Mouse (Mus musculus) right cerebral cortex, postnatal 36 days (tissue): ENCODE measurements around the gene Pcna.
A peak's percentile ranks its signal among the peaks of the same experiment; 100 is the strongest.
"Not testable (repeated sequence)": the region's sequence is repeated elsewhere in the genome, so short reads cannot be mapped to it uniquely, and the experiment has no call there.

Experiments used
- DNase-seq, 2 experiments: peaks; one replicate each; pipeline ENCODE4 v3.0.0; 2022; ENCODE audit warnings: low spot score in 2 of 2, mixed read lengths in 1 of 2

Gene Pcna

GRCm38 (mm10) chr2:132276249-132276648 lies 23.1 kb upstream of the Pcna start:
- no peak for DNase-seq

GRCm38 (mm10) chr2:132275527-132275926 lies 22.4 kb upstream of the Pcna start:
- DNase-seq = no peak

GRCm38 (mm10) chr2:132272694-132273389 lies 19.7 kb upstream of the Pcna start:
- no peak for DNase-seq

- no peak for DNase-seq
These were observed 17.3 kb upstream of the Pcna start for GRCm38 (mm10) chr2:132270331-132270951.

- DNase-seq = no peak
These were observed 16.1 kb upstream of the Pcna start for GRCm38 (mm10) chr2:132269217-132269616.

- no peak for DNase-seq
These were observed 13.0 kb upstream of the Pcna start for GRCm38 (mm10) chr2:132266086-132266485.

- no peak for DNase-seq
These were observed 12.1 kb upstream of the Pcna start for GRCm38 (mm10) chr2:132265196-132265595.

- no peak for DNase-seq
These were observed 11.2 kb upstream of the Pcna start for GRCm38 (mm10) chr2:132264266-132264710.

- peak in 1 of 2 experiments; percentile 37 for DNase-seq
These were observed 10.5 kb upstream of the Pcna start for GRCm38 (mm10) chr2:132263421-132264265.

- DNase-seq = peak; percentile 98
These were observed 9.8 kb upstream of the Pcna start, which contains the start of gene Cds2 for GRCm38 (mm10) chr2:132262879-132263398. Cds2 (plus strand) TSS chr2:132263148.

- no peak for DNase-seq
These were observed 9.1 kb upstream of the Pcna start for GRCm38 (mm10) chr2:132262175-132262574.

GRCm38 (mm10) chr2:132260601-132261000 lies 7.5 kb upstream of the Pcna start:
- no peak for DNase-seq

- DNase-seq = no peak
These were observed 4.4 kb upstream of the Pcna start for GRCm38 (mm10) chr2:132257350-132258068.

- no peak for DNase-seq
These were observed 489 bp upstream of the Pcna start for GRCm38 (mm10) chr2:132253603-132254002.

- DNase-seq = no peak
These were observed 1.2 kb downstream of the Pcna start for GRCm38 (mm10) chr2:132251911-132252310.

GRCm38 (mm10) chr2:132247539-132248313 lies 5.4 kb downstream of the Pcna start, which contains the start of gene Tmem230:
Tmem230 (minus strand) TSS chr2:132247807.
- DNase-seq = peak; percentile 93 to 94

GRCm38 (mm10) chr2:132243370-132243769 lies 9.7 kb downstream of the Pcna start:
- no peak for DNase-seq

- DNase-seq = peak; percentile 35 to 47
These were observed 12.7 kb downstream of the Pcna start for GRCm38 (mm10) chr2:132240457-132240856.

GRCm38 (mm10) chr2:132239434-132239833 lies 13.7 kb downstream of the Pcna start:
- not testable (repeated sequence) for DNase-seq

- no peak for DNase-seq
These were observed 17.1 kb downstream of the Pcna start for GRCm38 (mm10) chr2:132235975-132236374.
